Mouse (Mus musculus): ENCODE results near the gene Cyp2w1.
"Not testable (repeated sequence)": the region's sequence is repeated elsewhere in the genome, so short reads cannot be mapped to it uniquely, and the experiment has no call there.

Gene Cyp2w1

GRCm38 (mm10) chr5:139384531-139384930 lies 32.1 kb downstream of the Cyp2w1 start:
- no peak for DNase-seq (ENCODE audit: low read depth)

- DNase-seq (ENCODE audit: low read depth): no peak
Observed at GRCm38 (mm10) chr5:139386047-139386446, 33.6 kb downstream of the Cyp2w1 start.

- DNase-seq (ENCODE audit: low read depth): no peak
Observed at GRCm38 (mm10) chr5:139387329-139388194, 35.1 kb downstream of the Cyp2w1 start.

DNA sequence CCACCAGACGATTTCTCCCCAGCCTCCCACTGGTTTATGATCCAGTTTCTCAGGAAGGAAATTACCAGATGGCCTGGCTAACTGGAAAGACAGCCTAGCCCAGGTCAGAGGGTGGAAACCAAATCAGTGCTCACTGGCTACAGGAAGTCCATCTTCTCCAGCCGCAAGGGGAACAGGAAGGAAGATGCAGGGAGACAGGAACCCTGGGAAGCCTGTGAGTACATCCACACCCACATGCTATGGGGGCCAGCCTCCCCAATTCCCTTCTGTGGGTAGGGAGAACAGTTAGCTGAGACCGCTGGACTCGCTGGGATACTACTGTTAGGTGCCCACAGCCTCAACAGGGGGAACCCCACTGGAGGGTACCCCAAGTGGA lies 35.8 kb downstream of the Cyp2w1 start:
- DNase-seq (ENCODE audit: low read depth): no peak

- no peak for DNase-seq (ENCODE audit: low read depth)
Observed at GRCm38 (mm10) chr5:139388694-139389675, 36.6 kb downstream of the Cyp2w1 start.

DNA sequence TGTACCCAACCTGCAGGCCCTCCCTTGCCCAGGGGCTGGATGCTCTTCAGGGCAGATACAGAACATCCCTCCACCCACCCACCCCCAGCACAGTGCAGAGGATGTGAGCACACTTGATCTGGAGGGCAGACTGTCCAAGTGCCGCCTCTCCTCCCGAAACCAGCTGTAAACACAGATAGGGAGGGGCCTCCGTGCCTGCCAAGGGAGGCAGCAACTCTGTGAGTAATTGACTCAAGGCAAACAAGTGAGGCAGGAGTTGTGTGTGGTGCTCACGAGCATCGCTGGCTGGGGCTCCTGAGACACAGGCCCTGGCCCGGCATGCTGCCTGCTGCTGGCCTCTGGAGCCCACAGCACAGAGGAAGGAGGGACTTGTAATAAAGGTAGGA lies 37.3 kb downstream of the Cyp2w1 start:
- peak; percentile 87 for DNase-seq (ENCODE audit: low read depth)

DNA sequence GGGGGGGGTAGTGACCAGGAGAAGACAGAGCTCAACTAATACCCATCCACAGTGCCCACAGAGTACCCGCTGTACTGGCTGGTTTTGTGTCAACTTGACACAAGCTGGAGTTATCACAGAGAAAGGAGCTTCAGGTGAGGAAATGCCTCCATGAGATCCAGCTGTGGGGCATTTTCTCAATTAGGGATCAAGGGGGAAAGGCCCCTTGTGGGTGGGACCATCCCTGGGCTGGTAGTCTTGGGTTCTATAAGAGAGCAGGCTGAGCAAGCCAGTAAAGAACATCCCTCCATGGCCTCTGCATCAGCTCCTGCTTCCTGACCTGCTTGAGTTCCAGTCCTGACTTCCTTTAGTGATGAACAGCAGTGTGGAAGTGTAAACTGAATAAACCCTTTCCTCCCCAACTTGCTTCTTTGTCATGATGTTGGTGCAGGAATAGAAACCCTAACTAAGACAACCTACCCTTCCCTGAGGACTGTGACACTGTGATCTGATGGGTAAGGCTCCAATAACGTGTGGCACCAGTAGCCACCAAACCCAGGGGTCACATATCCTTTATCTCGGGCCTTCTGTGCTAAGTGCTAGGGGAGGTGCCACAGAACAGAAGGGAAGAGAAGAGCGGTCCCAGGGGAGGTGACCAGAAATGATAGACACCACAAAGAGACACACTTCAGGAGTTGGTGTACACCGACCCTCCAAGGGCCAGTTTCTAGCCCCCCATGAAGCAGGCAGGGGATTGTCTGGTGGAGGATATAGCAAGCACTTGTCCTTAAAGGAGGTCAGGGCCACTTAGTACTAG lies 38.1 kb downstream of the Cyp2w1 start:
- not testable (repeated sequence) for DNase-seq (ENCODE audit: low read depth)

- no peak for DNase-seq (ENCODE audit: low read depth)
Observed at GRCm38 (mm10) chr5:139391309-139391990, 39.0 kb downstream of the Cyp2w1 start.

DNA sequence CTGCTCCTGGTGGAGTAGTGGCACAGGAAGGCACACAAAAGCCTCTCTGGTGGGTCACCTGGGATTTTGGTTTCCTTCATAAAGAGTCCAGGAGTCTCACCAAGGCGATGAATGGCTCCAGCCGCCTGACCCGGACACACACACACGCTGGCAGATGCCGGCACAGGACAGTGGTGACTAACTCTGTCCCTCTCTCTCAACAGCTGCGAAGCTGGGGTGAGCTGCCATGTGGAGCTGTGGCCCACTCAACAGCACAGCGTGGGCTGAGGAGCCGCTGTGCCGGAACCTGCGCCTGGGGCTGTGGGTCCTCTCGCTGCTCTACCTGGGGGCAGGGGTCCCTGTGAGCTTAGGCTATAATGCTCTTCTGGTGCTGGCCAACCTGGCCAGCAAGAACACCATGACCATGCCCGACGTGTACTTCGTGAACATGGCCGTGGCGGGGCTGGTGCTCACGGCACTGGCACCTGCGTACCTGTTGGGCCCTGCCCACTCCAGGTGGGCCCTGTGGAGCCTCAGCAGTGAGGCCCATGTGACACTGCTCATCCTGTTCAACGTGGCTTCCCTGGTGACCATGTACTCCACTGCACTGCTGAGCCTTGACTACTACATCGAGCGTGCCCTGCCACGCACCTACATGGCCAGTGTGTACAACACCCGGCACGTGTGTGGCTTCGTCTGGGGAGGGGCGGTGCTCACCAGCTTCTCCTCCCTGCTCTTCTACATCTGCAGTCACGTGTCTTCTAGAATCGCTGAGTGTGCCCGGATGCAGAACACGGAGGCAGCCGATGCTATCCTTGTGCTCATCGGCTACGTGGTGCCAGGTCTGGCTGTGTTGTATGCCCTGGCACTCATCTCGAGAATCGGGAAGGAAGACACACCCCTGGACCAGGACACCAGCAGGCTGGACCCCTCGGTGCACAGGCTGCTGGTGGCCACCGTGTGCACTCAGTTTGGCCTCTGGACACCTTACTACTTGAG lies 40.1 kb downstream of the Cyp2w1 start:
- DNase-seq (ENCODE audit: low read depth): no peak

GRCm38 (mm10) chr5:139393197-139393588 lies 40.8 kb downstream of the Cyp2w1 start:
- DNase-seq (ENCODE audit: low read depth): no peak

DNA sequence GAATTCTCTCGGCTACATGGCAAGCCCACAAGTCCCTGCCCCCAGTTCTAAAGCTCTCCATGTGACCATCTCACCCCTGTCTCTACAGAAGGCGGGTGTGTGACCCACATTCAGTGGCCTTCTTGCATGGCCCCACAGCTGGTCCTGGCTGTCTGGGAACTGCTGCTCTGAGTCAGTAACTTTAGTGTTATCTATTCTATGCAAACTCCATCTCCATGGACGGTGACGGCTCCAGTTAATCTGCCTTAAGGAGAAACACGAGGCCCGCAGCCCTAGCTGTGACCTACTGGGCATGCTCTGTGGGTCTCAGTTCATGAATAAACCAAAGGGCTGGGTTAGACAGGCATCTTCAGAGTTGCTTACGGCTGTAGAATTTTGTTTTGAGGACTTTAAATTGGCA lies 42.0 kb downstream of the Cyp2w1 start:
- DNase-seq (ENCODE audit: low read depth): no peak

DNA sequence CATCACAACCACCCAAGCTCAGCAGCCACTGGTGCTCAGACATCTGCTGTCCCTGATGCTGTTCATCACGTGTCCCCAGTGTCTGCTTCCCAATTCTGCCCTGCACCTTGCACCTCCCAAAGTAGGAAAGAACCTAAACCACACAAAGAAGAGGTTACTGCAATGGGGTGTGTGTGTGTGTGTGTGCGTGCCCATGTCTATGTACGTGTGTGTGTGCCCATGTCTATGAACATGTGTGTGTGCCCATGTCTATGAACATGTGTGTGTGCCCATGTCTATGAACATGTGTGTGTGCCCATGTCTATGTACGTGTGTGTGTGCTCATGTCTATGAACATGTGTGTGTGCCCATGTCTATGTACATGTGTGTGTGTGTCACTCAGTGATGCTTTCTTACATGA lies 43.1 kb downstream of the Cyp2w1 start:
- no peak for DNase-seq (ENCODE audit: low read depth)

GRCm38 (mm10) chr5:139397359-139397916 lies 45.0 kb downstream of the Cyp2w1 start:
- DNase-seq (ENCODE audit: low read depth): no peak

DNA sequence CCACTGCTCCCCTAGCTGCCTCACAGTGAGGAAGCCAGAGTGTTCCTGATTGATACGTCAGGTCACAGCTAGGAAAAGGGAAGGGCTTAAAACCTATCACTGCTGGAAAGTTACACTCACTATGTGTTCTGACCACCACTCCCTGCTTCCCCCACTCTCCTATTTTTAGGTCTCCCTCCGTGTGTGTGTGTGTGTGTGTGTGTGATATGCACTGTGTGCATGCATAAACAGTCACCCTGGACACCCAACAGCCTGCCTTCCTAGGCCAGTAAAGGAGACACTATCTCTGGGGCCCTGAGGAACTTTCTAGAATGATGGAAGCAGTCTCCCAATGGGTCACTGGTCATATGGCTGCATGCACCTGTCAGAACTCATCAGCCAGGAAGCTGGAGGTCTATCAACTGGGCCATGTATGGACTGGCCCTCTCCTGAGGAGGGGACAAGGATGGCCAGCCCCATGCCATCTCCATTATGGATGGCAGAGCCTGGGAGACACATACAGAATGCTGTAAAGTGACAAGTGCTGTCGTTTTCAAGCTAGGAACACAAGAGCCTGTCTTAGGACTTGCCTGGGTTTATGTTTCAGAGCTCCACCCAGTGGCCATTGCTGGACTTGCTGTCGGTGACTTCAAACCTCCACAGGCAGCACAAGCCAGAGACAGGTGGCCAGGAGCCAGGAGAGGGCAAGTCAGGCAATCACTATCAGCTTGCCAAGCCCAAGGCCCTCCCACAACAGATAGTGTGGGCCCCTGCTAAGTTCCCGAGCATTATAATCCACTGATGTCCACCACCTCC lies 45.7 kb downstream of the Cyp2w1 start:
- DNase-seq (ENCODE audit: low read depth): peak; percentile 90

DNA sequence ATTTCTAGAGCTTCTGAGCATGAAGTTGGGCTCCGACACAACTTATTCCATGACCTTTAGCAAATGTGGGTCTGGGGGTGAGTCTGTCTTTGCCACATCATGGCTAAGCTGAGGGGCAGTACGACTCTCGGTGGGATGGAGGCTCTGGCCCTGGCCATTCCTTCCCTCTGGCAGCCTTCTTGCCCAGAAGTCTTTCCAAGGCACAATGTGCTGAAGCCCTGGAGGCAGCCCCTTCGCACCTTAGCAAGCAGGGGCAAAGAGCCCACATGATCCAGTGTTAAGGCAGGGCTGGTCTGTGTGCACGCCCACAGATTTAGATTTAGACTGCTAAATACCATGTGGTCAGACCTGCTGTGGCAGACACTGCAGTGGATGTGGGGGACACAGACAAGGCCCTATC lies 46.4 kb downstream of the Cyp2w1 start:
- no peak for DNase-seq (ENCODE audit: low read depth)

DNA sequence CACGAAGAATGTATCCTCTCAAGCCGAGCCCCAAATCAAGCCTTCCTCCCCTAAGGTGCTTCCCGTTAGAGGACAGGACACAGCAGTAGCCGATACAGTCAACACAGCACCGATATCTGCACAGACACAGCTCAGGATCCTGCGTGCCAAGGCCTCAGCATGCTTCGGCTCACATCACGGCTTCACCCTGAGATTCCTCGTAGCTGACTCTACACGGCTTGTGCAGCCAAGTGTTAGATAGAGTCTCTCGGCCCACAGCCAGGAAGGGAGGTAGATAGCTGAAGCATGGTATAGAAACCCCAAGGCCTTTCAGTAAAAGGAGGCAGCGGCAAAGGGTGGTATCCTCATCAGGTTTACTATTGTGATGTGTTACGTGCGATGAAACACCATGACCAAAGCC lies 47.6 kb downstream of the Cyp2w1 start:
- no peak for DNase-seq (ENCODE audit: low read depth)

GRCm38 (mm10) chr5:139402106-139402505 lies 49.7 kb downstream of the Cyp2w1 start:
- DNase-seq (ENCODE audit: low read depth): no peak

DNA sequence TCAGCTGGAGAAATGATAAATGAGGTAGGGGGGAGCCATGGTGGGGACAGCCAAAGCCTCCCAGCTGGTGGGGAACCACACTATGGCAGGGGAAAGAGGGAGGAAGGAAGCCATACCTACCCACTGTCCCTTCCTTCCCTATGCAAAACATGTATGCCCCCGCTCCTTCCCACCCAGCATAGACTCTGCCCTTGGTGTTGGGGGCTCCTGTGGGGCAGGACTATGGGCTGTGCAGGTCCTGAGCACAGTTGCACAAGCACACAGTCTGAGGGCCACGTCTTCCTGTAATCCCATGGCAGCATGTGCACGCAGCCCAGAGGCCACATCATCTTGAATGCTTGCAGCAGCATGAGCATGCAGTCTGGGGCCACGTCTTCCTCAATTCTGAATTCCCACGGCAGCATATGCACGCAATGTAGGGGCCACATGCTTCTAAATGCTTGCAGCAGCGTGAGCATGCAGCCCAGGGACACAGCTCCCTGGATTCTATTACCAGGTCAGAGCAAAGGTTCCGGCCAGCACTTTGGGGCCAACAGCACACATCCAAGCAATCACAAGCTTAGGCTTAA lies 51.4 kb downstream of the Cyp2w1 start:
- DNase-seq (ENCODE audit: low read depth): no peak
